Mouse (Mus musculus) forebrain, embryonic 14.5 days (tissue): ENCODE measurements at regions not wholly inside any gene's neighbourhood (a gene's known extent, or its start where the extent isn't known, plus 50 kb on each side); places are given as distances from the start of the nearest gene placed in this dataset.

Source experiments
- ATAC-seq: fragments of 200-750 bp; cut with Nextera tagmentation; 2 replicates; pipeline ENCODE4 v1.8.0; 2017; ENCODE audit warnings: mild to moderate bottlenecking, moderate library complexity
- DNase-seq: peaks from one replicate; pipeline ENCODE4 v3.0.0-alpha.2; 2015; ENCODE audit warnings: low spot score
- H3K27ac ChIP-seq: fragments of 300-500 bp; sonication (generic); 2 replicates; pipeline ENCODE4 v1.5.1; 2014; ENCODE audit warnings: low read depth, mild to moderate bottlenecking, control low read depth, low read length, moderate library complexity
- H3K27me3 ChIP-seq: fragments of 300-500 bp; sonication (generic); replicated peaks from 2 replicates; pipeline ENCODE4 v1.6.1; 2014; ENCODE audit warnings: low read length, control low read depth, mixed read lengths; ENCODE audit not compliant: control insufficient read depth, insufficient read depth
- H3K36me3 ChIP-seq: fragments of 300-500 bp; sonication (generic); 2 replicates; pipeline ENCODE4 v1.6.1; 2014; ENCODE audit warnings: low read length, control low read depth; ENCODE audit not compliant: control insufficient read depth, insufficient read depth
- H3K4me1 ChIP-seq: fragments of 300-500 bp; sonication (generic); 2 replicates; pipeline ENCODE4 v1.6.1; 2014; ENCODE audit warnings: antibody characterized with exemption, low read length, control low read depth; ENCODE audit not compliant: control insufficient read depth, insufficient read depth
- H3K4me2 ChIP-seq: fragments of 300-500 bp; sonication (generic); 2 replicates; pipeline ENCODE4 v1.6.1; 2014; ENCODE audit warnings: mild to moderate bottlenecking, control low read depth, low read length
- H3K4me3 ChIP-seq: fragments of 300-500 bp; sonication (generic); 2 replicates; pipeline ENCODE4 v1.5.1; 2014; ENCODE audit warnings: low read depth, low read length, control low read depth
- H3K9ac ChIP-seq: fragments of 300-500 bp; sonication (generic); 2 replicates; pipeline ENCODE4 v1.6.1; 2014; ENCODE audit warnings: mild to moderate bottlenecking, low read length, control low read depth, moderate library complexity
- H3K9me3 ChIP-seq: fragments of 300-500 bp; sonication (generic); replicated peaks from 2 replicates; pipeline ENCODE4 v1.6.1; 2016; ENCODE audit warnings: low read length, control low read depth, mixed read lengths; ENCODE audit not compliant: control insufficient read depth
- WGBS: fragments of 180-500 bp; shearing (Covaris S2); extraction: QIAGEN DNeasy Blood & Tissue Kit; methylation state at CpG from one replicate; pipeline ENCODE4 v1.1.7; 2014; 5-methylcytosine and 5-hydroxymethylcytosine counted together

DNA sequence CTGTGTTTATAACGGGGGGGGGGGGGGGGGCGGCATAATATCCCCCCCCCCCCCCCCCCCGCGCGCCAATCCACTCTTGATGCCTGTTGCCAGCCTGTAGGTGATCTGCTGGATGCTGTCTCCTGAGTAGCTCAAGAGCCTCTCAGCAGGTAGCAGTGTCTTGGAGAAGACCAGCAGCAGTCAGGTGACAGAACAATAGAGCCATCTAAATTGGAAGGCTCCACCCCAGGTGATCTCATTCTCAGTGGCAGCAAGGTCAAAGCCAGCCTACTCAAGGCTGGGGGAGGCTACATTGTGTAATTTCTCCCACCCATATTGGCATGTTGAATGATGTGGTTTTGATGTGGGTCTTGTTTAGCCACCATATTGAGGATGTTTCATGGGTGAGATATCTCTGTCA lies 338.3 kb upstream of the Zfp804a start:
- ATAC-seq (no peak), DNase-seq (no peak)
- H3K9me3 ChIP-seq, result no peaks in the 10 kb centered on the region
- no peak overlapping the region for H3K4me3 ChIP-seq
- no peak overlapping the region for H3K9ac ChIP-seq
- 50% methylated on average over 1 of the region's 5 CpGs for WGBS
- no peak overlapping the region for H3K27ac ChIP-seq
- H3K36me3 ChIP-seq, result no peaks in the 10 kb centered on the region
- no peak overlapping the region for H3K4me2 ChIP-seq
- H3K27me3 ChIP-seq, result no peaks in the 10 kb centered on the region
- no peaks in the 10 kb centered on the region for H3K4me1 ChIP-seq

DNA sequence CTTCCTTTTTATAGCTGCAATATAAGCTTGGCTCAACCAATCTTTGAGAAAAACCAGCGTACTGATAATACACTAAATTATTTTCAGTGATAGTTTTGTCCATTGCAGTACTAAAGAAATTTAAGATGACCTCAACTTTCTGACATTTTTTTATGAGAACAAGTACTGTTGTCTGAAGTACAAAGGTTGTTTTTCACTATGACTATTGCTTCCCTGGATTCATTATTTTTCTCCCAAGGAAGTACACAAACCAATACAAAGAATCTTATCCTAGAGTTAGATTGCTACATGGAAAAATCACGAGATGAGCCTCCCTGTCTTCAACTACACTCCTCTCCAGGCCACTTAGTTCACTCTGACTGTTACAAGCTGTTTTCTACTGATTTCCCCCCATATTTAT lies 319.5 kb upstream of the Zfp804a start:
- no peaks in the 10 kb centered on the region for H3K36me3 ChIP-seq
- no peaks in the 10 kb centered on the region for H3K9me3 ChIP-seq
- H3K4me2 ChIP-seq, result no peak overlapping the region
- H3K4me1 ChIP-seq, result no peaks in the 10 kb centered on the region
- H3K27me3 ChIP-seq, result no peaks in the 10 kb centered on the region
- no peak overlapping the region for H3K9ac ChIP-seq
- no peak overlapping the region for H3K27ac ChIP-seq
- no peak for ATAC-seq
- H3K4me3 ChIP-seq, result no peak overlapping the region
- no peak for DNase-seq
- 82% methylated on average over 2 of the region's 2 CpGs for WGBS

DNA sequence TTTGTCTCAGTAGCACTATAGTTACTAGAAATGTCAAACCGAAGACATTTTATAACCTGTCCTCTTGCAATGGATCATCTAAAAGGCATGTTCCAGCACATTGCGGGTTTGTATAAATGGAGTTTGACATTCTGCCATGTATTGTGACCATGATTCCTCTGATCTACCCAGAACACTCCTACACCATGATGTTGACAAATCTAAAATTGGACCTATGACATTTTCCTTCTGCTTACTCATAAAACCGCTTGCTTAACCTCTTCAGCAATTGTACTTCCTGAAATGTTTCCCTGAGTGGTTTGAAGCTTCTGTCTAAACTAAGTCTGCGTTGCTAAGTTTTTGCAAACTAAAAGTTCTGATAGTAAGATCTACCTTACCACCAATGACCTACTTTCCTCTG lies 319.0 kb upstream of the Zfp804a start:
- DNase-seq, result no peak
- H3K4me3 ChIP-seq, result no peak overlapping the region
- WGBS, result 93% methylated on average over 4 of the region's 4 CpGs
- no peaks in the 10 kb centered on the region for H3K36me3 ChIP-seq
- no peaks in the 10 kb centered on the region for H3K4me1 ChIP-seq
- no peak overlapping the region for H3K27ac ChIP-seq
- H3K9ac ChIP-seq, result no peak overlapping the region
- no peak for ATAC-seq
- no peak overlapping the region for H3K4me2 ChIP-seq
- no peaks in the 10 kb centered on the region for H3K9me3 ChIP-seq
- no peaks in the 10 kb centered on the region for H3K27me3 ChIP-seq

DNA sequence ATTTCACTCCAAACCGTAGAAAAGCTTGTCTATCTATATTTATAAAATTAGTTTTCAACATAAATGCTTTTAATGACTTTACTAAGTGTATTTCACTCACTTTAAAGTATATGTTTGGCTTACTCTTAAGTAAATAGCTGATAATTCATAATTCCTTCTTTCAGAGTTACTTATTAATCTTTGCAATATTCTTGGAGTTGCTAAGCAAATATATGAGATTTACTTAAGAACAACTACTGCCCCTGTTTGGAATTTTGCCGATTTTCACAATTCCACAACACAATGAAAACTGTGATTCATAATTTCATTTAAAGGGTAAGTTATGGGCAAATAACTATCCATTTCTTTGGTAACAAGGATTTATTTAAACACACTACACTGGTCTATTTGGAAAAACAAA lies 287.2 kb upstream of the Zfp804a start:
- ATAC-seq, result no peak
- Histone ChIP-seq H3K4me2 (no peak overlapping the region), H3K9me3 (no peaks in the 10 kb centered on the region), H3K27ac (no peak overlapping the region), H3K9ac (no peak overlapping the region), H3K4me1 (no peaks in the 10 kb centered on the region), H3K27me3 (no peaks in the 10 kb centered on the region), H3K4me3 (no peak overlapping the region), H3K36me3 (no peaks in the 10 kb centered on the region)
- WGBS, result 90% methylated on average over 2 of the region's 2 CpGs
- DNase-seq, result no peak

DNA sequence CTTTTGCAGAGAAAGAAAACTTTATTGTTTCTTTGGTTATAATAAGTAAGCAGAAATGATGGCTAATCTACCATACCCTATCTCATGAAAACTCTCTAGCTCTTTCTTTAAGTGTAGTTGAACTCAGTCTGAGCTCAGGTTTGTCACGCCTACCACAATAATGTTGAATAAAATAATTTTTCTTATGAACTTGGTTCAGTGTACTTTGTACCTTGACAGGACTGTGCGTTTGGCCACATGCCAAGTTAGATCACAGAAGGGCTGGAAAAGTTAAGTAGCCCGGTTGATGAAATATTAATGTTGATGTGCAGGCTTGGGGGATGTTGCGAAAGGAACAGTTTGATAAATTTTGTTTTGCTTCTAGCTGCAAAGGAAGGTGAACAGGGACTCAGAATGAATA lies 270.0 kb upstream of the Zfp804a start:
- DNase-seq, result peak; percentile 0
- Histone ChIP-seq H3K27me3 (no peaks in the 10 kb centered on the region), H3K36me3 (no peaks in the 10 kb centered on the region), H3K9ac (no peak overlapping the region), H3K4me2 (no peak overlapping the region), H3K4me1 (no peaks in the 10 kb centered on the region), H3K4me3 (no peak overlapping the region), H3K9me3 (no peaks in the 10 kb centered on the region), H3K27ac (no peak overlapping the region)
- WGBS, result 89% methylated on average over 4 of the region's 4 CpGs
- no peak for ATAC-seq
